Mouse (Mus musculus): ENCODE results near the gene Srbd1.

Srbd1 gene

DNA sequence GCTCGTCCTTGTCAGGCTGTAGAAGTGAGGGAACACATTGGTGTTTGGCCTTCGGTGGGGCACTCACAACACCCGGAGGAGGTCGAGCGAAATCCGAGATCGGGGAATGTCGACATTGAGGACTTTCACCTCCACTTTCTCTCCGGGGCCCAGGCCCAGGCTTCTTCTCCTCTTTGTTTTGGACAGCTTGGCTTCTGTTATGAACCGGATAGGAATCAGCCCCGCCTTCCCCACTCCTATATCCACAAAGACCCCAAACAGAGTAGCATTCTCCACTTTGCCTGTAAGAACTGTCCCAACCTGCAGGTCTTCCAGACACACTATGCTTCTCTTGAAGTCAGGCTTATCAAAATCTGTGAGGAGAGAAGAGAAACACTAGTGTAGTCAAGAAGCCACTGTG is 159.8 kb downstream of the Srbd1 start:
- DNase-seq (ENCODE audit: low read depth, low spot score), result no peak

GRCm38 (mm10) chr17:85982271-85982670 is 162.7 kb downstream of the Srbd1 start:
- DNase-seq (ENCODE audit: low read depth, low spot score), result no peak

DNA sequence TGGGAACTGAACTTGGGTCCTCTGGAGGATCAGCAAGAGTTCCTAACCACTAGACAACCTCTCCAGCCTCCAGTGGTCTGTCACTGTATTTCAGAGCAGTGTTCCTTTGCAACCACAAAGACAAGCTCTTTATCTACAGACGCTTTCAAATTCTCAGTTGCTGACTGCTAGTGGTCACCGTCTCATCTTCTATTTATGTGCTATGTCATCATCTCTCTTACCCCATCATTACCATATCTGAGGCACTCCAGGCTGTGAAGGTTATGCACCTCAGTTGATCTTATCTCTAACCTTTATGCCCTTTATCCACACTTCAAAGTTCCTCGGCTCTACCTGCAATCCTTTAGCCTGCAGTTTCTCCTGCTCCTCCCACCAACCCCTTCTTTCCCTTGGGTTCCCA is 163.1 kb downstream of the Srbd1 start:
- DNase-seq (ENCODE audit: low read depth, low spot score), result no peak

GRCm38 (mm10) chr17:85978876-85979275 is 166.1 kb downstream of the Srbd1 start:
- no peak for DNase-seq (ENCODE audit: low read depth, low spot score)

DNA sequence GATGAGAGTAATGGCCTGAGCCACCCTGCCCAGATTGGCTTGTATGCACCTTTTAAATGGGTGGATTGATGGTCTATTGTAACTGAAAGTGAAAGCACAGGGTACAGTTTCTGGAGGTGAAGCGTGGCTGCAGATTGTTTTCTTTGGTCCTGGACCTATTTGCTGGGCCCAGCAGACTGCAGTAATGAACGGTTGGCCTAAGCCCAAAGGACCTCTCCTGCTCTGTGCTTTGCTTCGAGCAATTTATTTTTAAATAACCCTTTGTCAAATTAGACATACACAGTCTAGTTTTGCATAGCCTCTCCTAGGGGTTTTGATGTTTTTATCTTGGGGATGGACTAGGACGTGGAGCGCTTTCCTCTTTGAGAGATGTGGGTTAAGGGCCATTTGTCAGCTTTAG is 169.9 kb downstream of the Srbd1 start:
- no peak for DNase-seq (ENCODE audit: low read depth, low spot score)

- no peak for DNase-seq (ENCODE audit: low read depth, low spot score)
These were observed 170.4 kb downstream of the Srbd1 start for GRCm38 (mm10) chr17:85974591-85974990.

- no peak for DNase-seq (ENCODE audit: low read depth, low spot score)
These were observed 173.9 kb downstream of the Srbd1 start for GRCm38 (mm10) chr17:85971120-85971519.

DNA sequence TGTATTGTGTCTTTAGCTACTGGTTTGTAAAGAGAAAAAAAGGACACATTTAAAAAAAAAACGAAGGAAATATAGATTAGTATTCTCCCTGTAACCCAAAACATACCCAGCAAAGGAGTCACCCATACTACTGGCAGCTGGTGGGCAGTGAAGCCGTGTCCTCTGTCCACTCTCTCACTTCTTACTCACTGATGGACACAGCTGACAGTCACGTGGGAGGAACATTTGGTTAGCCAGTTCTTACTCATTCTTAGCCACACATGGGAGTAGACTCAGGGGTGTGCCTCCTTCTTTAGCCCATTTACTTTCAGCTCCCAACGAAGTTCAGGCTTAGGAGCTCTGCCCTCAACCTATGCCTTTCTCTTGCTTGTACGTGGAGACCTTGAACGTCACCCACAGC is 183.3 kb downstream of the Srbd1 start:
- no peak for DNase-seq (ENCODE audit: low read depth, low spot score)

DNA sequence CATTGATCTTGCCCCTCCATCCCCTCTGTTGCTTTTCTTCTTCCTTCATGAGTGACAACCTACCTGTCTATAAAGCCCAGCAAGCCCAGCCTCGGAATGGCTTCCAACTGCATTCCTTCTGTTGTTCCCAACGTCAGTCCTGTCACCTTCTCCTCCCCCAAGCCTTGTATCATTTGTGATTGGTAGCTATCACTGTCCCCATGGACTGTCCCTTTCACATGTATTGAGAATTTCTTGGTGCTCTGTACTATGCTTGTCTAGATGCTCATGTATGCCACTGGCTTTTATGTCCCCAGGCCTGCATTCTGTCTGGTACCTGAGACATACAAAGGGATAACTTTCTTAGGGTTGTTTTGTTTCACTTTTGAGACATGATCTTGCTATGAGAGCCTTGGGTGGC is 193.2 kb downstream of the Srbd1 start:
- DNase-seq (ENCODE audit: low read depth, low spot score), result no peak

DNA sequence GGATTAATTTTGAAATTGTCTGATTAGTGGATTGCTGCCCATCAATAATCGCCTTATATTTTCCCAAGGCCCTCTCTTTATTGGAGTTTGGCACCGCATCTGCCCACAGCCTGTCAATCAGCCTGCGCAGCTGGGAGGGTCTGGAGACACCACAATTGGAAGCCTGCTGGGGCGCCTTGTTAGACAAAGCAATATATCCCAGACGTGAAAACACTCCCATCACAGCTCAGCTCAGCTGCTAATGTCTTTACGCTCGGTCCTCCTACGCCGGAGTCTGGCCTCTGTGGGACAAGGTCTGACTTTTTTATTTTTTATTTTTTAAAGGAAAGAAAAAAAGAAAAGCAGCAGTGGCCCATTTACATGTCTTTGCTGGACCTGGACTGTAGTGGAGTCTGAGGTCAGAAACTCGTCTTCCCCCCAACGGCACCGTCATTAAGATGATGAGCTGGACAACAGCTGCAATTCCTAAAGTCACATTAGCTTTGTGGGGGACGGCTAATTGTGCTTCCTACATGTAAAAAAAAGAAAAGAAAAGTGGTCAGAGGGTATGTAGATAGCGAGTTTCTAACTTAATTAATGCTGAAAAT is 195.0 kb downstream of the Srbd1 start:
- no peak for DNase-seq (ENCODE audit: low read depth, low spot score)

DNA sequence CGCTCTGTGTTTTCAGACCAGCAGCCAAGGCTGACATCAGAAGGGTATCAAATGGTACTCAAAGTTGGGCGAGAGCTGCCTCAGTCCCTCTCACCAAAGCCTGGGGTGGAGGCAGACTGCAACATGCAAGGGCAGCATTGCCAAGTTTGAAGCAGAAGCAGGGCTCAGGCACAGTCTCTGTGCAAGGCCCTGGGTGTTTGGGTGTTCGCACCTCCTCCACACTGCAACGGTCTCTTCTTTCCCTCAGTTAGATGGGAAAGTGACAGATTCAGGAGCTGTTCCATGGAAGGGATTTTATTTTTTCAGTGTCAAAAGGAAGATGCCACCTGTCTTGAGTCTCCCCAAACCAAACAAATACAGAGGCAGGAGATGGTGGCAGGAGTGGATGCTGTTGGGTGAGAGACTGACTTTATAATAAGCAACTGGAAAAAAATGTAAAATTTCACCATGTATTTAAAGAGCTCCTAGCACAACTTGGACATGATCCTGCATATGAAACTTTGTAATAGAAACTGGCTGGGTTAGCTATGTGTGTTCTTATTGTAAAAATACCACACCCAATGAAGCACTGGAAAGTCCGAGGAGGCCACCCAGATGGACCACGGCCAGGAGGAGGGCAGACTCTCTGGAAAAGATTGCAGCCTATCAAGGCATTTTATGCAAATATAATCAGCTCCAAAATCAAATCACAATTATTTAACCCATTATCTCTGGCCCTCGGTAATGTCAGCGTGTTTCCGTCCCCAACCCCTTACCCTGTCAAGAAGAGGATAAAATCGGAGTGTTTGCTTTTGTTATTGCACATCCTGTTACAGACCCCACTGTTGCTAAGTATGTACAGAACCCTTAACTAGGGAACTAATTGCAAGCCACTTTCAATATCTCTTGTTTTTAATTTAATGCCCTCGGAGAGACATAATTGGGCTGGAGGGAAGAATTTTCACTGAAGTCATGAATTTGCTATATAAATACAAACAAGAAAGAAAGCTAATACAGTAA is 195.8 kb downstream of the Srbd1 start:
- DNase-seq (ENCODE audit: low read depth, low spot score), result no peak

DNA sequence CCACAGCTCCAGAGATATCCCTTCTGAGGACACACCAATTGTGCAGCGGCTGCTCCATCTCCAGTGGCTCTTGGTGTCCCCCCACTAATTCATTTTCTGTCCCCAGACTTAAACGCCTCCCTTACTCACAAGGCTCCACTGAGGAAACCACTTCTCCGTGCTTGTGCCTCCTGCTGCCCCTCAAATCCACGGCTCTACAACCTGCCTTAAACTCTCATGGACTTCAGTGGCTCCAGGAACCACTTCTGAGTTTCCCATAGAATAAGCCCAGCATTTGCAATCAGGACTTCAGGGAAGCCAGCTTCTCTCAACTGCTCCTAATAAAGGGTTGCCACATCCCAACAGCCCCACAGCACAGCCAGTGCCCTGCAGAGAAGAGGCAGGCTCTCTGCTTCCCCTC is 200.2 kb downstream of the Srbd1 start:
- DNase-seq (ENCODE audit: low read depth, low spot score), result no peak

GRCm38 (mm10) chr17:85943994-85944640 is 200.9 kb downstream of the Srbd1 start:
- no peak for DNase-seq (ENCODE audit: low read depth, low spot score)

DNA sequence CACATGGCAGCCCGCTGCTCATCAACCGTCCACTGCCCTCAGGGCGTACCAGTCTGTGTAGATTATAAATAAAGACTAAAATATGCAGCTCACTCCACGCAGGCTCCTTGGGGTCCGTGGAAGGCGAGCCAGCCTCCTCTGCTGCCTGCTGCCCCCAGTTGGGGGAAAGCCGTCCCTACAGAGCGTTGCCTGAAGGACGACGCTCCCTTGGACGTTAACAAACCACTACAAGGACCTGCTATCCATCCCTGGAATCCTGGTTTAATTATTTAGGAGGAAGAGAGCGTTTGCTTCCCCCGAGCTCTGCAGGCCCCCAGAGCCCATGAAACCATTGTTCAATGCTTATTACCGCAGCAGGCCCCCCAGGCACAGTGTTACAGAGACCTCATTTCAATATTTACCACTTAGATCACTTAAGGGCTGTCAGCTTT is 201.4 kb downstream of the Srbd1 start:
- no peak for DNase-seq (ENCODE audit: low read depth, low spot score)

- DNase-seq (ENCODE audit: low read depth, low spot score), result no peak
These were observed 201.9 kb downstream of the Srbd1 start for GRCm38 (mm10) chr17:85943071-85943470.

GRCm38 (mm10) chr17:85942123-85942522 is 202.9 kb downstream of the Srbd1 start:
- DNase-seq (ENCODE audit: low read depth, low spot score), result no peak

GRCm38 (mm10) chr17:85941141-85941738 is 203.7 kb downstream of the Srbd1 start:
- no peak for DNase-seq (ENCODE audit: low read depth, low spot score)

GRCm38 (mm10) chr17:85937131-85937530 is 207.8 kb downstream of the Srbd1 start:
- DNase-seq (ENCODE audit: low read depth, low spot score), result no peak

GRCm38 (mm10) chr17:85935268-85935667 is 209.7 kb downstream of the Srbd1 start:
- no peak for DNase-seq (ENCODE audit: low read depth, low spot score)

All from CD4-positive, CD25-positive, alpha-beta regulatory T cell, adult 2 months (primary cell).